Mouse (Mus musculus) layer of hippocampus, postnatal 36 days (tissue): Measurements from ENCODE around the gene Ube2k. TPM values are rescaled to one million over a fixed set of nuclear protein-coding genes. Genes with fewer than 3 reads are reported as not detected.
"Not testable (repeated sequence)": the region's sequence is repeated elsewhere in the genome, so short reads cannot be mapped to it uniquely, and the experiment has no call there.

Source experiments
- DNase-seq, 2 experiments: peaks; one replicate each; pipeline ENCODE4 v3.0.0; 2022
- total RNA-seq, 2 experiments: library from RNA; stranded (reverse); gene quantifications; 2 replicates each; pipeline ENCODE4 v1.2.3; 2021

The Ube2k gene
- total RNA-seq, result 100 to 1,000 TPM; 131 to 135 TPM

- peak; percentile 93 for DNase-seq
Observed at GRCm38 (mm10) chr5:65536751-65537419, at the start of gene Ube2k, which contains the start of gene Smim14. Gene Ube2k (plus strand): TSS chr5:65537233. Gene Smim14 (minus strand): TSS chr5:65537184.

GRCm38 (mm10) chr5:65487381-65487780 is 49.7 kb upstream of the Ube2k start:
- no peak for DNase-seq

GRCm38 (mm10) chr5:65488725-65489124 is 48.3 kb upstream of the Ube2k start:
- DNase-seq, result no peak

GRCm38 (mm10) chr5:65489830-65490229 is 47.2 kb upstream of the Ube2k start:
- no peak for DNase-seq

GRCm38 (mm10) chr5:65491767-65492715 is 45.0 kb upstream of the Ube2k start:
- DNase-seq, result peak; percentile 56 to 59

- peak; percentile 96 for DNase-seq
Observed at GRCm38 (mm10) chr5:65492716-65493531, 44.1 kb upstream of the Ube2k start, which contains the start of gene Gm43552. Gene Gm43552 (minus strand): TSS chr5:65492833.

GRCm38 (mm10) chr5:65500231-65500630 is 36.8 kb upstream of the Ube2k start:
- no peak for DNase-seq

- no peak for DNase-seq
Observed at GRCm38 (mm10) chr5:65501407-65501806, 35.6 kb upstream of the Ube2k start.

GRCm38 (mm10) chr5:65505786-65506185 is 31.2 kb upstream of the Ube2k start:
- no peak for DNase-seq

GRCm38 (mm10) chr5:65508395-65508794 is 28.6 kb upstream of the Ube2k start:
- DNase-seq, result no peak

GRCm38 (mm10) chr5:65513506-65513905 is 23.5 kb upstream of the Ube2k start:
- no peak for DNase-seq

GRCm38 (mm10) chr5:65514635-65515278 is 22.3 kb upstream of the Ube2k start:
- DNase-seq, result no peak

- DNase-seq, result no peak
Observed at GRCm38 (mm10) chr5:65521803-65522202, 15.2 kb upstream of the Ube2k start.

GRCm38 (mm10) chr5:65524831-65525230 is 12.2 kb upstream of the Ube2k start:
- no peak for DNase-seq

- no peak for DNase-seq
Observed at GRCm38 (mm10) chr5:65525674-65526443, 11.2 kb upstream of the Ube2k start.

- no peak for DNase-seq
Observed at GRCm38 (mm10) chr5:65531283-65531682, 5.8 kb upstream of the Ube2k start.

- no peak for DNase-seq
Observed at GRCm38 (mm10) chr5:65534496-65534895, 2.5 kb upstream of the Ube2k start.

- DNase-seq, result peak in 1 of 2 experiments; percentile 9
Observed at GRCm38 (mm10) chr5:65535457-65536067, 1.5 kb upstream of the Ube2k start.

GRCm38 (mm10) chr5:65536068-65536465 is 966 bp upstream of the Ube2k start:
- not testable (repeated sequence) for DNase-seq

- peak; percentile 23 to 30 for DNase-seq
Observed at GRCm38 (mm10) chr5:65537420-65538071, 513 bp downstream of the Ube2k start.
